Mouse (Mus musculus): Measurements from ENCODE around the gene Gpr119. TPM values are rescaled to one million over a fixed set of nuclear protein-coding genes. Genes with fewer than 3 reads are reported as not detected.

The Gpr119 gene
- 0.05 TPM in 1 of 2 replicates, not detected in the other for polyA plus RNA-seq (2012; rRNA removed)

DNA sequence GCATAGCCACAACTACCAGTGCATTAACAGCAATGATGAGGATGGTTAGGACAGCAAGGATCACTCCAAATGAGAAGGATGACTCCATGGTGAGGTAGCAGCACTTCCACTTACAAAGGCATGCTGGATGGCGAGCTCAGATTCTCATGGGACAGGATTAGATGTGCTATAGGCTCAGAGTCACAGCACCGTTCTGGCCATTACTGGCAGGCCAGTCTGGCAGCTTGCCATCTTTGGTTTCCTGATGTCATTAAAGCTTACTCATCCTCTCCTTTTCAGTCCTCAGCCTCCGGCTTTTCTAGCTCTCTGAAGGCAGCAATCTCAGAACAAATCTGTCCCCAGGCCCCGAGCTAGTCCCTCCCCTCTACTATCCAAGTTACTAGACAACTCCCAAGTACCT is at the start of gene Gpr119:
Gpr119 (minus strand) TSS at position 308 of the 400 bp plus-strand sequence.

DNA sequence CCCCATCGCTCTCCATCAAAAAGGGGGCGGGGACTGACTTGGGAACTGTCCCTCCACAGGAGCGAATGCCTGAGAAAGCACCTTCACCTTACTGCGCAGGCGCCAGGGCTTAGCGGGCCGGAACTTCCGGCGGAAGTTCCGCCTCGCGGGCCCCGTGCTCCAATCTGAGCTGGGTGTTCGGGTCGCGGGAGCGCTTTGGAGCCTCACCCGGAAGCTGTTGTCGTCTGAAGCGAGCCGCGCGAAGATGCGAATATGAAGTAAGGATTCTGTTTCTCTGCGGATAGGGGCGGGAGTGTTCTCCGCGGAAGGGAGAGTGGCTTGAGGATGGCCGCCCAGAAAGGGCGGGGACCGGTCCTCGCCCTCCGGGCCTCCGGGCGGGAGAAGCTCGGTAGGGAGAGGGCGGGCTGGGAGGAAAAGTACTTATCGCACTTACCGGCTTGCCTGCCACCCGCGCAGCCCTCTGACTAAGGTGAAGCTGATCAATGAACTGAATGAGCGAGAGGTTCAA is 20.6 kb upstream of the Gpr119 start, which contains the start of gene Rbmx2:
Rbmx2 (plus strand) TSS at position 141 of the 508 bp plus-strand sequence.

DNA sequence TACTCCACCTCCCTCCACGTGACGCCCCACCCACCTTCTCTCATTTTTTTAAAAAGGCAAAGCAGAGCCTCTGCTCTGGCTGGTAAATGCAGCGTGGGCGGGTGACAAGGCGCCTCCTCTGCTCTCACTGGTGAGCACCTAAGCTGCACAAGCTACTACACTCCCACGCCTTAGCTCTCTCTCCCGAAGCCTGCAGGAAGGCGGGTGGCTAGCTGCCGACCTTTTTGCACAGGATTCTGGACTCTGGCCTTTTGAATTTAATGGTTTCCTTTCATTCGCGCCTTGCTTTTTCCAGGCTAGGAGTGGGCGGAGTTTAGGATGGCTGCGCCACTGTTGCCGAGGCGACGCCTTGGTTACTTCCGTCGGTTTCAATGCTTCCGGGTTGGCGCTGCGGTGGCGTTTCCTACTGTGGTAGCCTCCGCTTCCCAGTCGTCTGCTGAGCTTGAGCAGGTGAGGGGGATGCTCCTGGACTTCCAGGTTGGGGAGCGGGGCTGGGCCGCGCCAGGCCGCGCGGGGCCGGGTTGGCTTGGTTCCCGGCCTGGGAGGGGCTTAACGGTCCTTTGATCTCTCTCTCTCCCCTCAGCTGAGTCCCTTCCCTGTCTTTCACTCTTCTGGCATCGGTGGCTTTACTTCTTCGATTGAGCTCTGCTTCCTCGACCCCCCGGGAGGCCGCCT is 50.8 kb downstream of the Gpr119 start, which contains the start of gene Slc25a14:
Slc25a14 (plus strand) TSS at position 35 of the 675 bp plus-strand sequence.

Other genes with a start within 250 kb of the Gpr119 start
- 2.8 and 5.9 TPM in 2 replicates for gene Elf4, start 211.3 kb downstream of the Gpr119 start, polyA plus RNA-seq (2012; rRNA removed)
- gene Aifm1, start 160.9 kb downstream of the Gpr119 start, polyA plus RNA-seq (2012; rRNA removed): 37.9 and 41.1 TPM in 2 replicates
- 71.4 and 83.6 TPM in 2 replicates for gene Rab33a, start 155.2 kb downstream of the Gpr119 start, polyA plus RNA-seq (2012; rRNA removed)
- gene Zfp280c, start 80.0 kb downstream of the Gpr119 start, polyA plus RNA-seq (2012; rRNA removed): 38.5 and 39.7 TPM in 2 replicates
- 28.0 and 32.4 TPM in 2 replicates for gene Slc25a14, start 51.1 kb downstream of the Gpr119 start, polyA plus RNA-seq (2012; rRNA removed)
- 14.4 and 16.8 TPM in 2 replicates for gene Rbmx2, start 20.5 kb upstream of the Gpr119 start, polyA plus RNA-seq (2012; rRNA removed)
- gene Gm595, start 203.2 kb upstream of the Gpr119 start, polyA plus RNA-seq (2012; rRNA removed): not detected in 2 replicates

Measured in central nervous system, embryonic 14 days (tissue).